Comparison of ENCODE assay signal across 8 mouse cellular contexts in the genomic region with DNA sequence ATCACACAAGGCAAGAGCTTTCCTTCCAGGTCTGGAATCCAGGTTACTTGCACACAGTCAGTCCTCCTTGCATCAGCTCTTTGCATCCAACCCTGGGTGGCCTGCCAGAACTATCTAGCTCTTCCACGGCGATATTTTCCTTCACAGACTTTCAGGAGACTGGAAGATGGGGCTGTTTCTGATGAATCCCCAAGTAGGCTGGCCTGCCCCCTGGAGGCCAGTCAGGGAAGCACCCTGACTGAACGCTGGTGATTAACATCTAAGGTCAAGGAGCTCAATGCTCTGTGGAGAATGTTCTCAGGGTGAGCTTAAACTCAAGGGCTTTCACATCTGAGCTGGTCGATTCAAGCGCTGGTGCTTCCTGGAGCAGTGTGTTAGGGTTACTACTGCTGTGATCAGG. TPM values are rescaled to one million over a fixed set of nuclear protein-coding genes. Genes with fewer than 3 reads are reported as not detected.
DNase-seq lines count a peak whose midpoint lies in the region; ATAC-seq and TF ChIP-seq lines count a peak whose summit lies in the region.

No protein-coding gene starts in this region.

- no peak for ATAC-seq in intestine, embryonic 15.5 days
- no peak for ATAC-seq in limb, embryonic 14.5 days (ENCODE audit: low FRiP score, low read depth)

- H3K27me3 ChIP-seq in intestine, embryonic 15.5 days (replicated peaks): no peaks in the 10 kb centered on the region
- H3K27me3 ChIP-seq in limb, embryonic 14.5 days (ENCODE audit: control insufficient read depth, insufficient read depth, low read length): no peaks in the 10 kb centered on the region

- peaks cover 20% of the 10 kb centered on the region for H3K4me1 ChIP-seq in intestine, embryonic 15.5 days (replicated peaks)
- peaks cover 5% of the 10 kb centered on the region; the same call in 1 of the 2 replicates for H3K4me1 ChIP-seq in limb, embryonic 14.5 days (ENCODE audit: control insufficient read depth, insufficient read depth, low read length)

- no peak overlapping the region for H3K9ac ChIP-seq in intestine, embryonic 15.5 days
- H3K9ac ChIP-seq in limb, embryonic 14.5 days (ENCODE audit: low read depth, low read length, severe bottlenecking): no peak overlapping the region

- DNase-seq in 3134 (ENCODE audit: extremely low read depth, insufficient read length, low spot score) (peak; percentile 53), MEL-GATA-1-ER (ENCODE audit: extremely low read depth, low read depth) (peak; percentile 41)
- DNase-seq in cerebellum, adult 9-10 months: peak; percentile 88
- peak; percentile 74 to 83 for DNase-seq in frontal cortex, postnatal 36 days (ENCODE audit: low spot score in 2 of 2)
- DNase-seq in limb, embryonic 14.5 days (ENCODE audit: low spot score): peak; percentile 45
- peak; percentile 93 for DNase-seq in retina, embryonic 14.5 days (ENCODE audit: low spot score)
- DNase-seq in thymus, postnatal 25 days: peak; percentile 66

- no peak overlapping the region; the same call in 1 of the 2 replicates for H3K4me2 ChIP-seq in intestine, embryonic 15.5 days (replicated peaks)
- H3K4me2 ChIP-seq in limb, embryonic 14.5 days (replicated peaks; ENCODE audit: low read depth, low read length, severe bottlenecking): no peak overlapping the region

- 4% methylated on average over 5 of the region's 5 CpGs for WGBS in intestine, embryonic 15.5 days
- WGBS in limb, embryonic 14.5 days: 6% methylated on average over 5 of the region's 5 CpGs

- no peaks in the 10 kb centered on the region for H3K9me3 ChIP-seq in intestine, embryonic 15.5 days
- no peaks in the 10 kb centered on the region for H3K9me3 ChIP-seq in limb, embryonic 14.5 days (ENCODE audit: control insufficient read depth, low read length)

- TF ChIP-seq POLR2A in limb, embryonic 14.5 days (IDR thresholded peaks at IDR 0.05; ENCODE audit: borderline replicate concordance, extremely low read depth, insufficient read depth, insufficient read length): no peak

- no peaks in the 10 kb centered on the region for H3K36me3 ChIP-seq in intestine, embryonic 15.5 days
- H3K36me3 ChIP-seq in limb, embryonic 14.5 days (ENCODE audit: control insufficient read depth, insufficient read depth, low read length): no peaks in the 10 kb centered on the region; the same call in 1 of the 2 replicates

- peak overlapping the region; percentile 77 for H3K27ac ChIP-seq in intestine, embryonic 15.5 days
- no peak overlapping the region for H3K27ac ChIP-seq in limb, embryonic 14.5 days (replicated peaks; ENCODE audit: low read depth, low read length)

- H3K4me3 ChIP-seq in intestine, embryonic 15.5 days (replicated peaks): no peak overlapping the region
- no peak overlapping the region for H3K4me3 ChIP-seq in limb, embryonic 14.5 days (replicated peaks; ENCODE audit: low read length)

RNA-seq across cellular contexts. Expression of a gene that starts 3.1 kb away (rescaled TPM):
- 77.9 and 85.0 TPM in 2 replicates for polyA plus RNA-seq in intestine, embryonic 15.5 days (2015; fragmentation: Nextera tagmentation; extraction: Ambion mirVana)
- polyA plus RNA-seq in limb, embryonic 14.5 days (2012; rRNA removed): 161 and 169 TPM in 2 replicates
- 102 and 105 TPM in 2 replicates for polyA plus RNA-seq in limb, embryonic 14.5 days (2014; fragmentation: Nextera tagmentation; extraction: Ambion mirVana)

RNA-seq across cellular contexts. Expression of a gene that starts 9.5 kb away (rescaled TPM):
- polyA plus RNA-seq in intestine, embryonic 15.5 days (2015; fragmentation: Nextera tagmentation; extraction: Ambion mirVana): 37.4 and 41.1 TPM in 2 replicates
- polyA plus RNA-seq in limb, embryonic 14.5 days (2012; rRNA removed): 9.2 and 11.2 TPM in 2 replicates
- 12.9 and 13.4 TPM in 2 replicates for polyA plus RNA-seq in limb, embryonic 14.5 days (2014; fragmentation: Nextera tagmentation; extraction: Ambion mirVana)

RNA-seq across cellular contexts. Expression of a gene that starts 22.4 kb away (rescaled TPM):
- polyA plus RNA-seq in intestine, embryonic 15.5 days (2015; fragmentation: Nextera tagmentation; extraction: Ambion mirVana): 0.39 and 0.52 TPM in 2 replicates
- 5.7 and 6.1 TPM in 2 replicates for polyA plus RNA-seq in limb, embryonic 14.5 days (2012; rRNA removed)
- polyA plus RNA-seq in limb, embryonic 14.5 days (2014; fragmentation: Nextera tagmentation; extraction: Ambion mirVana): 2.7 and 2.8 TPM in 2 replicates

RNA-seq across cellular contexts. Expression of a gene that starts 35.1 kb away (rescaled TPM):
- polyA plus RNA-seq in intestine, embryonic 15.5 days (2015; fragmentation: Nextera tagmentation; extraction: Ambion mirVana): not detected in 2 replicates
- polyA plus RNA-seq in limb, embryonic 14.5 days (2012; rRNA removed): not detected in 2 replicates
- polyA plus RNA-seq in limb, embryonic 14.5 days (2014; fragmentation: Nextera tagmentation; extraction: Ambion mirVana): not detected in 2 replicates

RNA-seq across cellular contexts. Expression of a gene that starts 43.2 kb away (rescaled TPM):
- 46.9 and 49.3 TPM in 2 replicates for polyA plus RNA-seq in intestine, embryonic 15.5 days (2015; fragmentation: Nextera tagmentation; extraction: Ambion mirVana)
- polyA plus RNA-seq in limb, embryonic 14.5 days (2012; rRNA removed): 66.3 and 85.7 TPM in 2 replicates
- polyA plus RNA-seq in limb, embryonic 14.5 days (2014; fragmentation: Nextera tagmentation; extraction: Ambion mirVana): 65.7 and 67.6 TPM in 2 replicates

Comparison
In these comparisons a context has a peak if more than half of its experiments do, and no peak if none do; other contexts are left out.
1. DNase-seq: peak in every context shown above with its lines; median percentile 93 in retina, embryonic 14.5 days; 88 in cerebellum, adult 9-10 months; 78 in frontal cortex, postnatal 36 days; 66 in thymus, postnatal 25 days; 53 in 3134; 45 in limb, embryonic 14.5 days; 41 in MEL-GATA-1-ER.